Mouse (Mus musculus): ENCODE results near the gene Fgfr2. TPM values are rescaled to one million over a fixed set of nuclear protein-coding genes. Genes with fewer than 3 reads are reported as not detected.
"Not testable (repeated sequence)": the region's sequence is repeated elsewhere in the genome, so short reads cannot be mapped to it uniquely, and the experiment has no call there.

The Fgfr2 gene
- polyA plus RNA-seq, 1 experiment, result 59.9 TPM

DNA sequence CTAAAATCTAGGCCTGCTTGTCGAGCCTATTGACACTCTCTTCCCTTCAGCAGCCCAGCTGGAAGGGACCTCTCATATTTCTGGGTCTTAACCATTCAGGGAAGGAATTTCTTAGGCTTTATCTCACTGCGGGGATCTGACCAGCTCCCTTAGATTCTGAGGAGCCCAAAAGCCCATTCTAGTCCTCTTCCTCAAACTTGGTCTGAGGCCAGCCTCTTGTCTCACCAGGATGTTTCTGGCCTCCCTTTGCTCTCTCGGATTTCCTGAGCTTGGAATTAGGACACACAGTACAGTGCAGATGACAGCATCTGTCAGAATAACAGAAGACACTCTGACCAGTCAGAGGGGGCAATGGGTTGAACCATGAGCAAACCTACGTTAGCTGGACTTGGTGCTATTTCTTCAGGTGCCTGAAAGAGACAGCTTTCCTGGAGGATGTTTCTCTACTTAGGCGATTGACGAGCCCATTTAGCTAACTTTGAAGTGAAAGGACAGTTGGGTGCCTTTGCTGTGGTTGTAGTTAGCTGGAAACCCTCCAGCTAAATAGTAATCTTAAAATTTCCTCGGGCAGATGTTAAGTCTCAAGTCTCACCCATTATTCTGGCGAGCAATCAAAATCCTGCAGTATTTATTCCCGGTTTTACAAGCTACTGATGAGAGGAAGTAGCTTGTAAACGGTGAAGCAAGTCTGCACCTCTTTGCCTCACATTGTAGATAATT is 1711.8 kb downstream of the Fgfr2 start:
- Histone ChIP-seq H3K4me1 (ENCODE audit: control insufficient read depth, insufficient read depth, low read length) (no peaks in the 10 kb centered on the region), H3K4me3 (ENCODE audit: insufficient read depth, low read length) (peak overlapping the region; percentile 88), H3K27ac (ENCODE audit: insufficient read depth, low read length) (no peak overlapping the region)
- TF ChIP-seq CTCF (IDR thresholded peaks at IDR 0.05; ENCODE audit: borderline replicate concordance, insufficient read depth, low read length) (no peak), POLR2A (IDR thresholded peaks at IDR 0.05; ENCODE audit: low read depth, low read length) (no peak)

DNA sequence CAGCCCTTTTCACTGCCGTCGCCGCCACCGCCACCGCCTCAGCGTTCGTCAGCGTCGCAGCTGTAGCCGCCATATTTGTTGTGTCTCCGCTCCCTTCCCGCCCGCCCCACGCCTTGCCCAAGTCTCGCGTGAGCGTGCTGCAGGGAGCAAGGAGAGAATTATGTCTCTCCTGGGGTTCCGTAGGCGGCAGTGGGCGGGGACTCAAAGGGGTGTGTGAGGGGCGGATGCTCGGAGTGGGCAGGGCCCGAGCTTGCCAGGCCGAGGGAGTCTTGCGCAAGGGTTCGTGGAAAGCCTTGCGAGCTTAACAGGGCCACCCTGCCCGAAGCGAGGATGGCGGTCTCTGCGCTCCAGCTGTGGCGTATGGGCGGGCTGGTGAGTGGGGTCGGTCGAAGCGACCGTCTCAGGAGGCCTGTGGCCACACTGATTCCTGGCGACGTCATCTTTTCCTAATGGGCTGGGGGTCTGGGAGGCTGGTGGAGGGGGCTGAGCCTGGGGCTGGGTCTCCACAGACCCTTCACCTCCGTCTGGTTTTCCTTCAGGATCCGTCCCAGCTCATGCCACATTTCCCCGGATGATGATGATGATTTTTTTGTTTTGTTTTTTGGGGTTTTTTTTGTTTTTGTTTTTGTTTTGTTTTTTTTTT is 1712.6 kb downstream of the Fgfr2 start, which contains the start of the genes Ikzf5 and Acadsb:
TSS of gene Ikzf5 (minus strand) at position 106 of the 643 bp plus-strand sequence.
TSS of gene Acadsb (plus strand) at position 186 of the 643 bp plus-strand sequence.
- peak within 1 kb of the TSS; percentile 16; the same call in 1 of the 2 replicates for H3K27ac ChIP-seq (ENCODE audit: insufficient read depth, low read length)
- no peak for TF ChIP-seq CTCF (IDR thresholded peaks at IDR 0.05; ENCODE audit: borderline replicate concordance, insufficient read depth, low read length)
- TF ChIP-seq POLR2A (IDR thresholded peaks at IDR 0.05; ENCODE audit: low read depth, low read length), result peak; percentile 90
- peak within 1 kb of the TSS; percentile 88 for H3K4me3 ChIP-seq (ENCODE audit: insufficient read depth, low read length)
- H3K4me1 ChIP-seq (ENCODE audit: control insufficient read depth, insufficient read depth, low read length), result no peaks in the 10 kb centered on the region

DNA sequence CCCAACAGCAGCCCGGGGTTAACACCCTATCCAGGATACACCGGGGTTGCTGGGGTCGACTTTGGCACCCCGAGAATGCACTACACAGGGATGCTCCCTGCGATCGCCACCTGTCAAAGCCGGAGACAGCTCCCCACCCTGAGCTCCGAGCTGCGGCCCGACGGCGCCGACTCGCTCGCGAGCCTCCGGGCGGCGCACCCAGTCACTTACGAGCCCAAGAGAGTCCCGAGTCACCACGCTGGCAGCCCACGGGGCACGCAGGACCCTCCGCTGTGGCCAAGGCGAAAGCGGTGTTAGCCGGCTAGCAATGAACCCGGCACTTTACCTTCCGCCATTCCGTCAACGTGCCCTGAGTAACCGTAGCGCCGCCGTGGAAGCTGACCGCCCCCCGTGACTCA is 1713.2 kb downstream of the Fgfr2 start:
- Histone ChIP-seq H3K4me3 (ENCODE audit: insufficient read depth, low read length) (peak overlapping the region; percentile 82), H3K4me1 (ENCODE audit: control insufficient read depth, insufficient read depth, low read length) (no peaks in the 10 kb centered on the region), H3K27ac (ENCODE audit: insufficient read depth, low read length) (0 out of 2 replicates have a peak overlapping the region, but pooled peaks have one; percentile 16)
- TF ChIP-seq CTCF (IDR thresholded peaks at IDR 0.05; ENCODE audit: borderline replicate concordance, insufficient read depth, low read length) (no peak), POLR2A (IDR thresholded peaks at IDR 0.05; ENCODE audit: low read depth, low read length) (no peak)

- no peak for TF ChIP-seq POLR2A (IDR thresholded peaks at IDR 0.05; ENCODE audit: low read depth, low read length)
- no peak for TF ChIP-seq CTCF (IDR thresholded peaks at IDR 0.05; ENCODE audit: borderline replicate concordance, insufficient read depth, low read length)
These were observed 1713.7 kb downstream of the Fgfr2 start for GRCm38 (mm10) chr7:131409321-131409987.

GRCm38 (mm10) chr7:131391761-131392160 is 1731.4 kb downstream of the Fgfr2 start:
- H3K27ac ChIP-seq (ENCODE audit: insufficient read depth, low read length); H3K4me1 ChIP-seq (ENCODE audit: control insufficient read depth, insufficient read depth, low read length); H3K4me3 ChIP-seq (ENCODE audit: insufficient read depth, low read length): not testable (repeated sequence)

More at GRCm38 (mm10) chr7:131409321-131409987, 1713.7 kb downstream of the Fgfr2 start:
- Histone ChIP-seq H3K4me1 (ENCODE audit: control insufficient read depth, insufficient read depth, low read length) (no peaks in the 10 kb centered on the region), H3K27ac (ENCODE audit: insufficient read depth, low read length) (peak overlapping the region; percentile 12; the same call in 1 of the 2 replicates), H3K4me3 (ENCODE audit: insufficient read depth, low read length) (peak overlapping the region; percentile 82)

DNA sequence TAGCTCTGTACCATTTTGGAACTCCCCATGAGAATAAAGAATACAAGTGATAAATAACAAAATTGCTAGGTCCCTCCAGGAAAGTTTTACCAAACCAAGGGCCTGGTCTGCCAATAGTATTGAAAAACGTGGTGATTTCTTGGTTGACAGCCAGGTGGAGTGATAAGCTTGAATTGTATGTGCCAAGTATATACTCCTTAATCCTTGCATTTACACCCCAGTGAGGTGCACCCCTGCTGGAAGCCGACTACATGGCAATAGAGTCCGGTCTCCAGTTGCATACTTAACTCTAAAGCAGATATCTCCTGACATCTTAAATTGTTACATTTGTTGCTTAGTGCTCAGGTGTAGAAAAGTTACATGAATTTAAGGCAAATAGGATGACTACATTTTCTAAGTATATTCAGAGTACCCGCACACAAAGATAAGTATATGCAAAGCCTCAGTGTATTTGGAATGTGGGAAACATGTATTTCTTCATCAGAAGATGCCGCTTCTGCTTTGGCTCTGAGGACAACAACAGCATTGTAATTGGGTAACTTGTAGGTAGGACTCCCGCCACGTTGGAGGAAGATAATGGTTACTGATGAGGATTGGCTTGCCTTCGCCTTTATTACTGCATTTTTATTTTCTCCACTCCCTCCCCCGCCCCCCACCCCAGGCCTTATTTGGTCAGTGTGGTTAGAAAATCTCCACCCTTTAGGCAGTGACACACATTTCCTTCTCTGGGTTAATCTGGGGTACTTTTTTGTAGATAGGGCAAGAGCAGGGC is 1751.1 kb downstream of the Fgfr2 start:
- H3K4me1 ChIP-seq (ENCODE audit: control insufficient read depth, insufficient read depth, low read length), result peaks cover 4% of the 10 kb centered on the region; the same call in 1 of the 2 replicates
- TF ChIP-seq POLR2A (IDR thresholded peaks at IDR 0.05; ENCODE audit: low read depth, low read length), result no peak
- no peak for TF ChIP-seq CTCF (IDR thresholded peaks at IDR 0.05; ENCODE audit: borderline replicate concordance, insufficient read depth, low read length)
- peak overlapping the region; percentile 86 for H3K27ac ChIP-seq (ENCODE audit: insufficient read depth, low read length)
- peak overlapping the region; percentile 57 for H3K4me3 ChIP-seq (ENCODE audit: insufficient read depth, low read length)

DNA sequence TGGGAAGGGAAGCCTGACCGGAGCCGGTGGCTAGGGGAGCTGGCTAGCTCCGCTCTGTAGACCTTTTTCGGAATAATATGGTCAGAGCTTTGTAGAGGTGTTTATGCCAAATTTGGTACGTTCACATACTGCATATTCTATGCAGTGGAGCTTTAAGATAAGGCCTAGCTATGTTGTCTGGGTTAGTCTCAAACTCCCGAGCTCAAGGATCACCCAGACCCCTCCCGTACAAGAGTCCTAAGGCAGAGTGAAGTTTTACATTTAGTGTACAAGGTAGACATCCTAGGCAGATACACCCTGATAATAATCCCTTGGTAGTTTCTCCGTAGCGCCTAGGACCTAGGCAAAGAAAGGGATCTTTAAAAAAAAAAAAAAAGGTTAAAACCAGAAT is 1751.7 kb downstream of the Fgfr2 start:
- Histone ChIP-seq H3K4me1 (ENCODE audit: control insufficient read depth, insufficient read depth, low read length) (peaks cover 4% of the 10 kb centered on the region; the same call in 1 of the 2 replicates), H3K27ac (ENCODE audit: insufficient read depth, low read length) (peak overlapping the region; percentile 86), H3K4me3 (ENCODE audit: insufficient read depth, low read length) (peak overlapping the region; percentile 57)
- TF ChIP-seq CTCF (IDR thresholded peaks at IDR 0.05; ENCODE audit: borderline replicate concordance, insufficient read depth, low read length), result no peak
- no peak for TF ChIP-seq POLR2A (IDR thresholded peaks at IDR 0.05; ENCODE audit: low read depth, low read length)

DNA sequence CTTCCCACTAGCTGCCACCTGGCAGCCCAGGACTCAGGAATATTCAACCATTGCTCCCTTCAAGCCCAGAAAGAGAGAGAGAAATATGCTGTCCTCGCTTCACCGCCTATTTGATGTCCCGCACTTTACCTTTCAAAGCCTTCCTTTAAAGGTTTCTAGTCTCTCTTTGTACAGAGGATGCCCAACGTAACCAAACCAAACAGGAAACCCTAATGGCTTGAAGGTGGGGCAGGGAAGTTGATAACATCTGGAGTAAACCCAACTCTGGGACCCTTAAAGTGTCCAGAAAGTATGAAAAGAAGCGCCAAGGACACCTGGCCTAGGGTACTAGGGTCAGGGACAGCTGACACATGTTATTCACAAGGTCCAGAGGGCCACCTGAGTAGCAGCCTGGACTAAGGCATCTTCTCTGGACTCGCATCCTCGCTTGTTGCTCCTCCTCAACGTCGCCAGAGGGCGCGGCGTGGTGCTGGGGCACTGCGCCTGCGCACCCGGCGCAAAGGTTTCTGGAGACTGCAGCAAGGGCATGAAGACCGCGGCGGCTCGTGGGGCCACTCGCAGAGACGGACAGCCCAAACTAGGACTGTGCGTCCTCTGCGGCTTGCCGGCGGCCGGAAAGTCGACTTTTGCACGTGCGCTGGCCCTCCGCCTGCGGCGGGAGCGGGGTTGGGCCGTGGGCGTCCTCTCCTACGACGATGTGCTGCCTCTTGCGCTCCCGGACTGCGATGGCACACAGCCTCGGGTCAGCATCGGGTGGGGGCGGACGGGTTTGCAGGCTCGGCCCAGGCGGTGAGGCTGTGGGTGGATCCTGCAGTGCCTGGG is 1752.3 kb downstream of the Fgfr2 start, which contains the start of gene Pstk:
TSS of gene Pstk (plus strand) at position 494 of the 822 bp plus-strand sequence.
- Histone ChIP-seq H3K27ac (ENCODE audit: insufficient read depth, low read length) (peak within 1 kb of the TSS; percentile 86), H3K4me3 (ENCODE audit: insufficient read depth, low read length) (peak within 1 kb of the TSS; percentile 57), H3K4me1 (ENCODE audit: control insufficient read depth, insufficient read depth, low read length) (peaks cover 4% of the 10 kb centered on the region; the same call in 1 of the 2 replicates)
- TF ChIP-seq POLR2A (IDR thresholded peaks at IDR 0.05; ENCODE audit: low read depth, low read length), result peak; percentile 95
- peak; percentile 95 for TF ChIP-seq CTCF (IDR thresholded peaks at IDR 0.05; ENCODE audit: borderline replicate concordance, insufficient read depth, low read length)
